Mouse (Mus musculus): ENCODE measurements around the gene Dnah11. TPM values are rescaled to one million over a fixed set of nuclear protein-coding genes. Genes with fewer than 3 reads are reported as not detected.

Gene Dnah11
- polyA plus RNA-seq, 2 experiments = 0.15 to 0.39 TPM

DNA sequence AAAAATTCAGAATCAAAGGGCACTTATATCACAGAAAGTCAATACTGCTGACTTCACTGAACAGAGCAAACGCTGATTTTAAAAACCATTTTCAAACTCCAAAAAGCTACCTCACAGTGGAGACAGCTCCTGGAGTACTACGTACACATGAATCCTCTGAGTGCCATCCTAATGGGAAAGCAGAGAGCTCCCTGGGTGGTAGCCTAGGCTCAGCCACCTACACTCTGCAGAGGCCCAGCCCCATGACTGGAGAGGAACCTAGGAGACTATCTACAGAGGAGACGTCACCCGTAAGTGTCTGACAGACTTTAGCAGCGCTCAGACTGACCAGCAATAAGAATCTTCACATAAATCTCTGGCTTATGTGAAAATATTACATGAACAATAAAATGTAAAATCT, 21.1 kb downstream of the Dnah11 start:
- no peaks in the 10 kb centered on the region for H3K9me3 ChIP-seq (ENCODE audit: control insufficient read depth, low read length)
- H3K36me3 ChIP-seq (ENCODE audit: control insufficient read depth, insufficient read depth, low read length) = no peaks in the 10 kb centered on the region
- TF ChIP-seq POLR2A (IDR thresholded peaks at IDR 0.05; ENCODE audit: borderline replicate concordance, extremely low read depth, insufficient read depth, insufficient read length) = no peak
- H3K4me1 ChIP-seq (ENCODE audit: control insufficient read depth, insufficient read depth, low read length) = no peaks in the 10 kb centered on the region
- 91% methylated on average over 5 of the region's 5 CpGs for WGBS
- no peak for DNase-seq (ENCODE audit: low spot score)
- ATAC-seq (ENCODE audit: low FRiP score, low read depth) = no peak
- no peak overlapping the region for H3K27ac ChIP-seq (replicated peaks; ENCODE audit: low read depth, low read length)
- no peak overlapping the region for H3K4me2 ChIP-seq (replicated peaks; ENCODE audit: low read depth, low read length, severe bottlenecking)
- H3K9ac ChIP-seq (ENCODE audit: low read depth, low read length, severe bottlenecking) = no peak overlapping the region
- H3K4me3 ChIP-seq (replicated peaks; ENCODE audit: low read length) = no peak overlapping the region
- H3K27me3 ChIP-seq (ENCODE audit: control insufficient read depth, insufficient read depth, low read length) = no peaks in the 10 kb centered on the region

- Histone ChIP-seq H3K27ac (replicated peaks; ENCODE audit: low read depth, low read length) (no peak overlapping the region), H3K9me3 (ENCODE audit: control insufficient read depth, low read length) (no peaks in the 10 kb centered on the region), H3K36me3 (ENCODE audit: control insufficient read depth, insufficient read depth, low read length) (no peaks in the 10 kb centered on the region), H3K4me3 (replicated peaks; ENCODE audit: low read length) (no peak overlapping the region), H3K4me1 (ENCODE audit: control insufficient read depth, insufficient read depth, low read length) (no peaks in the 10 kb centered on the region), H3K9ac (ENCODE audit: low read depth, low read length, severe bottlenecking) (no peak overlapping the region), H3K27me3 (ENCODE audit: control insufficient read depth, insufficient read depth, low read length) (no peaks in the 10 kb centered on the region), H3K4me2 (replicated peaks; ENCODE audit: low read depth, low read length, severe bottlenecking) (no peak overlapping the region)
- no peak for DNase-seq (ENCODE audit: low spot score)
- WGBS = 49% methylated on average over 4 of the region's 4 CpGs
- no peak for ATAC-seq (ENCODE audit: low FRiP score, low read depth)
- TF ChIP-seq POLR2A (IDR thresholded peaks at IDR 0.05; ENCODE audit: borderline replicate concordance, extremely low read depth, insufficient read depth, insufficient read length) = no peak
These were observed 34.1 kb downstream of the Dnah11 start for GRCm38 (mm10) chr12:118164785-118165184.

- no peak overlapping the region for H3K4me2 ChIP-seq (replicated peaks; ENCODE audit: low read depth, low read length, severe bottlenecking)
- no peaks in the 10 kb centered on the region for H3K27me3 ChIP-seq (ENCODE audit: control insufficient read depth, insufficient read depth, low read length)
- no peak overlapping the region for H3K27ac ChIP-seq (replicated peaks; ENCODE audit: low read depth, low read length)
- H3K9ac ChIP-seq (ENCODE audit: low read depth, low read length, severe bottlenecking) = no peak overlapping the region
- ATAC-seq (ENCODE audit: low FRiP score, low read depth) (no peak), DNase-seq (ENCODE audit: low spot score) (no peak)
- TF ChIP-seq POLR2A (IDR thresholded peaks at IDR 0.05; ENCODE audit: borderline replicate concordance, extremely low read depth, insufficient read depth, insufficient read length) = no peak
- H3K4me3 ChIP-seq (replicated peaks; ENCODE audit: low read length) = no peak overlapping the region
- H3K36me3 ChIP-seq (ENCODE audit: control insufficient read depth, insufficient read depth, low read length) = no peaks in the 10 kb centered on the region
- H3K4me1 ChIP-seq (ENCODE audit: control insufficient read depth, insufficient read depth, low read length) = no peaks in the 10 kb centered on the region
- no peaks in the 10 kb centered on the region for H3K9me3 ChIP-seq (ENCODE audit: control insufficient read depth, low read length)
- WGBS = 84% methylated on average over 5 of the region's 5 CpGs
These were observed 41.9 kb downstream of the Dnah11 start for GRCm38 (mm10) chr12:118156986-118157385.

GRCm38 (mm10) chr12:118147521-118148033, 51.3 kb downstream of the Dnah11 start:
- 87% methylated on average over 2 of the region's 2 CpGs for WGBS
- no peak for DNase-seq (ENCODE audit: low spot score)
- Histone ChIP-seq H3K27ac (replicated peaks; ENCODE audit: low read depth, low read length) (no peak overlapping the region), H3K9me3 (ENCODE audit: control insufficient read depth, low read length) (no peaks in the 10 kb centered on the region), H3K4me2 (replicated peaks; ENCODE audit: low read depth, low read length, severe bottlenecking) (no peak overlapping the region), H3K9ac (ENCODE audit: low read depth, low read length, severe bottlenecking) (no peak overlapping the region), H3K4me3 (replicated peaks; ENCODE audit: low read length) (no peak overlapping the region), H3K27me3 (ENCODE audit: control insufficient read depth, insufficient read depth, low read length) (no peaks in the 10 kb centered on the region), H3K36me3 (ENCODE audit: control insufficient read depth, insufficient read depth, low read length) (no peaks in the 10 kb centered on the region), H3K4me1 (ENCODE audit: control insufficient read depth, insufficient read depth, low read length) (no peaks in the 10 kb centered on the region)
- ATAC-seq (ENCODE audit: low FRiP score, low read depth) = no peak
- no peak for TF ChIP-seq POLR2A (IDR thresholded peaks at IDR 0.05; ENCODE audit: borderline replicate concordance, extremely low read depth, insufficient read depth, insufficient read length)

DNA sequence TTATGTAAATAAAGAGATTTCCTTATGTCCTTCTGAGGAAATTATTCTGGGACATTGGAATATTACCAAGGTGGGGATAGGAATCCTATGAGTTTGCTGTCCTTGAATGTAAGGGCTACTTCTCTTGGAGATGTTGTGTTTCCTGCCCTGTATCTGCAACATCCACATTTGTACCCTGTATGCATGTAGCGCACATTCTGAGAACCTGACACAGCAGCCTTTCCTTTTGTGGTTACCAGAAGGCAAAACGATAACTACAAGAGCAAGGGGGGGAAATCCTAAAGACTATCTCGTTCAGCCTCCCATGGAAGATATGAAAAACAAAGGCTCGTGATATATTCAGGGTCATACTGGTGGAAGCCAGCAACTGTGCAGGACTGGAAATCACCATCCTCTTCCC, 70.7 kb downstream of the Dnah11 start:
- Histone ChIP-seq H3K4me2 (replicated peaks; ENCODE audit: low read depth, low read length, severe bottlenecking) (no peak overlapping the region), H3K9me3 (ENCODE audit: control insufficient read depth, low read length) (no peaks in the 10 kb centered on the region), H3K9ac (ENCODE audit: low read depth, low read length, severe bottlenecking) (no peak overlapping the region), H3K4me3 (replicated peaks; ENCODE audit: low read length) (no peak overlapping the region), H3K27ac (replicated peaks; ENCODE audit: low read depth, low read length) (no peak overlapping the region), H3K27me3 (ENCODE audit: control insufficient read depth, insufficient read depth, low read length) (no peaks in the 10 kb centered on the region), H3K36me3 (ENCODE audit: control insufficient read depth, insufficient read depth, low read length) (no peaks in the 10 kb centered on the region), H3K4me1 (ENCODE audit: control insufficient read depth, insufficient read depth, low read length) (no peaks in the 10 kb centered on the region)
- DNase-seq (ENCODE audit: low spot score) (no peak), ATAC-seq (ENCODE audit: low FRiP score, low read depth) (no peak)
- WGBS = 86% methylated on average over 4 of the region's 4 CpGs
- no peak for TF ChIP-seq POLR2A (IDR thresholded peaks at IDR 0.05; ENCODE audit: borderline replicate concordance, extremely low read depth, insufficient read depth, insufficient read length)

GRCm38 (mm10) chr12:118119668-118120067, 79.2 kb downstream of the Dnah11 start:
- DNase-seq (ENCODE audit: low spot score) = no peak
- Histone ChIP-seq H3K4me3 (replicated peaks; ENCODE audit: low read length) (no peak overlapping the region), H3K36me3 (ENCODE audit: control insufficient read depth, insufficient read depth, low read length) (no peaks in the 10 kb centered on the region), H3K4me1 (ENCODE audit: control insufficient read depth, insufficient read depth, low read length) (no peaks in the 10 kb centered on the region), H3K9ac (ENCODE audit: low read depth, low read length, severe bottlenecking) (no peak overlapping the region), H3K27me3 (ENCODE audit: control insufficient read depth, insufficient read depth, low read length) (no peaks in the 10 kb centered on the region), H3K27ac (replicated peaks; ENCODE audit: low read depth, low read length) (no peak overlapping the region), H3K9me3 (ENCODE audit: control insufficient read depth, low read length) (no peaks in the 10 kb centered on the region), H3K4me2 (replicated peaks; ENCODE audit: low read depth, low read length, severe bottlenecking) (no peak overlapping the region)
- no peak for ATAC-seq (ENCODE audit: low FRiP score, low read depth)
- TF ChIP-seq POLR2A (IDR thresholded peaks at IDR 0.05; ENCODE audit: borderline replicate concordance, extremely low read depth, insufficient read depth, insufficient read length) = no peak
- WGBS = 96% methylated on average over 3 of the region's 3 CpGs
